Mouse (Mus musculus) left cerebral cortex, postnatal 10 days (tissue): ENCODE data around the gene Uba52. TPM values are rescaled to one million over a fixed set of nuclear protein-coding genes. Genes with fewer than 3 reads are reported as not detected.

Experiments used
- DNase-seq, 2 experiments: peaks; one replicate each; pipeline ENCODE4 v3.0.0; 2021 to 2022; ENCODE audit warnings: low spot score in 2 of 2, mixed read lengths in 1 of 2; ENCODE audit errors: extremely low spot score in 1 of 2
- intact Hi-C: fragments of 180-260 bp; cut with DNase I; formaldehyde crosslinking; loops from one replicate; pipeline ENCODE4 v1.15.1; 2025
- total RNA-seq, 2 experiments: library from RNA; stranded (reverse); gene quantifications; 2 replicates each; pipeline ENCODE4 v1.2.3; 2021

Uba52 gene
- total RNA-seq, 2 experiments from 2014 or later, result 991 to 1,007 TPM

DNA sequence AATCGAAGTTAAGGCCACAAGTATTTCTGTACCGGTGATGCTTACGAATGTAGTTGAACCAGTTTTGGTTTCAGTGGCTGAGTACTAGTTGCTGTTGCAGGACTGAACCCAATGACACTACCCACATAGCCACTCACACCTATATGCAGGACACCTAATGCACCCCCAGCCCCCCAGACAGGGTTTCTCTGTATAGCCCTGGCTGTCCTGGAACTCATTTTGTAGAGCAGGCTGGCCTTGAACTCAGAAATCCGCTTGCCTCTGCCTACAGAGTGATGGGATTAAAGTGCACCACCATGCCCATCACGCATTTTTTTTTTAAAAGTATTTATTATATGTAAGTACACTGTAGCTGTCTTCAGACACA, 3.6 kb downstream of the Uba52 start:
- intact Hi-C loops, result no loop called here
- DNase-seq, result no peak

DNA sequence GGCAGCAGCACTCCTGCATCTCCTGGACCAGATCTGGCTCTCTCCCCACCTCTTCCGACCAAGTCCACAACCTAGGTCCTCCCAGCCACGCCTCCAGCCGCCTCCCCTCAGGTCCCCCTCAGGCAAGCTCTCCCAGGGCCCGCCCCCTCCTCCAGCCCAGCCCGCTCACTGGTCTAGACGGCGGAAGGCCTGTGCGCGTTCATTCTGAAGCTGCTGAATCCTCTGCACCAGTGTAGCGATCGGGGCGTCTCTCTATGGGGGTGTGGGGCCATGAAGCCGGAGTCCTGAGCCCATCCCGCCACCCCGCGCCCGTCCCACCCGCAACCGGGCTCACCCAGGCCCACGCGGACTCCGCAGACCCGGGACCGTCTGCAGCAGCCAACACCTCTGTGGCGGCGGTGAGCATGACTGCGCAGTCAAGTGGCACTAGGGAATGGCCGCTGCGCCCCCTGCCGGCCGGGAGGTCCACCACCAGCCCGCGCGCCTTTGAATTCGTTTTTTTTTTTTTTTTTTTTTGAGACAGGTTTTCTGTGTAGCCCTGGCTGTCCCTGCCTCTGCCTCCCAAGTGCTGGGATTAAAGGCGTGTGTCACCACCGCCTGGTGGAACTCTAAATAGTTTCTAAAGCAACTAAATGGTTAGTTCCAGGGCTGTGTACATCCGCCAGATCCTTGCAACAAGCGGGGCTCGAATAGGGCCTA, 4.1 kb downstream of the Uba52 start, which contains the start of gene Rex1bd:
TSS of gene Rex1bd (minus strand) at position 425 of the 699 bp plus-strand sequence.
- intact Hi-C loops, result no loop called here
- peak; percentile 89 to 97 for DNase-seq

DNA sequence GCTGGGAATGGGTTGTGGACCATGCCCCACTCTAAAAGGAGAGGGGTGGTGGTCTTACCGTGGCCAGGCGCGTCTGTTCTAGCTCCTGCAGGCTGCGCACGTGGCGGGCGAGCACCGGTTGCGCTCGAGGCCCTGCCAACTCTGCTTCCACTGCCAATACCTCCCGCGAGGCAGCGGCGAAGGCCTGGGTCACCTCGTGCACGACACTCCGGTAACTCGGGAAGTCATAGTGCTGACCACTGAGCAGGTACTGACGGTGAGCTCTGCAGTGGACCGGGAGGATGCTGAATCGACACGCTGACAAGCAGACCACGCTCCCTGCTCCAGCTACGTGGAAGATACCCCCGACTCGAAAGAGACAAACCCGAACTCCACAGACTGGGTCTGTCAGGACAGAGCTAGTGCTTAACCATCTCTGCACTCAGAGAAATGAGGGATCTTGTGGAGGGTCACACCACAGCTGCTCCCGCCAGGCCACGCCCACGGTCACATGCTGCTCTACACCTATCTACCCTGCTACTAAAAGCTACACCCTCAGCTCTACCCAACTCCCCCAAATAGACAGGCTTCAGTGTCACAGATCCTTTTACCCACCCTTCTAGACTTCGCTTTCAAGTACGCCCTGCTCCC, 4.8 kb downstream of the Uba52 start:
- intact Hi-C loops, result loop anchor here (2.0 kb wide), 1 partner anchor 163 kb away; no protein-coding TSS in a partner anchor
- DNase-seq, result no peak

DNA sequence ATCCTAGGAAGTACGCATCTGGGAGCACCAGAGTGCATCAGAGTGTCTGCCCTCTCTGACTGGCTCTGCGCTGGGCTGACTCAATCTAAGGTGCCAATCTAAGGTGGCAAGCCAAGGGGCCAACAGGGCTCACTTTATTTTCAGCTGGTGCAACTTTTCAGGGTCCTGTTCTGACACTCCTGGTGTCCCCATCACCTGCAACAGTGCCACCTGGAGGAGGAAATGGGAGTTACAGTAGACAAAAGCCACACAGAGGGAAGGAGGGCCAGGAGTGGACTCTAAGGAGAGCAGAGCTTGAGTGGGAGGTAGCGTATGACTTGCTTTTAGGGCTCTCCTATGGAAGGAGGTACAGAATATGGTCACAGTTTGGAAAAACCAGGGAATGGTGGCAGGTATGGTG, 5.8 kb downstream of the Uba52 start:
- intact Hi-C loops, result loop anchor here (2.0 to 5.0 kb wide), 2 partner anchors 88 to 162 kb away; no protein-coding TSS in a partner anchor
- peak; percentile 69 to 81 for DNase-seq

DNA sequence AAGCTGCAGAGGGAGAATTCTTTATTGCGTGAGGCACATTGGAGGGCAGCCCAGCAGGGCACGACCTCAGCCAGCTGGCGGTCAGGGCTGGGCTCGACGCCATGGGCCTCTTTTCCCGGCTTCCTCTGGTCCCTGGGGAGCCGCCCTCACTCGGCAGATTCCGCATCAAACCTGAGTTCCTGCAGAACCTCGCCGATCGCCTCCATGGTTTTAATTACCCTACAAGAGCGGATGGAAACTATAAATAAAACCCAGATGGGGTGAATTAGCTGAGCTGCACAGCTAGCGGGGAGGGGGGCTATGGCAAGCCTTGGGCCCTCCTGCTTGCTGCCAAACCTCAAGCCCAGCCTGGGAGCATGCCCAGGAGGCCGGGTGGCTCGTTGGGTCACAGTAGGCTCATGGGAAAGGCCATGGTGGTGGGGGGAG, 6.3 kb downstream of the Uba52 start:
- peak; percentile 63 to 81 for DNase-seq
- intact Hi-C loops, result loop anchor here (2.0 to 5.0 kb wide), 2 partner anchors 87 to 162 kb away; no protein-coding TSS in a partner anchor

DNA sequence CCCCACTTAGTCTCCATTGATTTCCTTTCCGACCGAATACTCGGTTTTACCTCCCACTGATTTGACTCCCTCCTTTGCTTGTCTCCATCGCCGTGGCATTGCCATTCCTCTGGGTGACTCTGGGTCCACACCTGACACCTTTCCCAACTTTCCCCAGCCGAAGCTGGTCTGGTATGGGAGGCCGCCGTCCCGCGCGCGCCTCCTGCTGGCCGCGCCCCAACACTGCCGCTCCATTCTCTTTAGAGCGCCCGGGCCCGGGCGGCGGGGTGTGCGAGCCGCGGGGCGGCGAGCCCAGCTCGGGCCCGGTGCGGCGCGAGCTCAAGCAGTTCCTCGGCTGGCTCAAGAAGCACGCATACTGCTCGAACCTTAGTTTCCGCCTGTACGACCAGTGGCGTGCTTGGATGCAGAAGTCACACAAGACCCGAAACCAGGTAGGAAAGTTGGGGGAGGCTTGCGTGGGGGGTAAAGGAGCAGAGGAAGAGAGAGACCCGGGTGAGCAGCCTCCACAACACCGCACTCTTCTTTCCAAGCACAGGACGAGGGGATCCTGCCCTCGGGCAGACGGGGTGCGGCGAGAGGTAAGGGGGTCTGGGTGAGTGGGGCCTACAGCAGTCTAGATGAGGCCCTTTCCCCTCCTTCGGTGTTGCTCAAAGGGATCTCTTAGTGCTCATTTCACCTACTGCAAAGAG, 7.4 kb downstream of the Uba52 start:
- peak in 1 of 2 experiments; percentile 64 for DNase-seq

DNA sequence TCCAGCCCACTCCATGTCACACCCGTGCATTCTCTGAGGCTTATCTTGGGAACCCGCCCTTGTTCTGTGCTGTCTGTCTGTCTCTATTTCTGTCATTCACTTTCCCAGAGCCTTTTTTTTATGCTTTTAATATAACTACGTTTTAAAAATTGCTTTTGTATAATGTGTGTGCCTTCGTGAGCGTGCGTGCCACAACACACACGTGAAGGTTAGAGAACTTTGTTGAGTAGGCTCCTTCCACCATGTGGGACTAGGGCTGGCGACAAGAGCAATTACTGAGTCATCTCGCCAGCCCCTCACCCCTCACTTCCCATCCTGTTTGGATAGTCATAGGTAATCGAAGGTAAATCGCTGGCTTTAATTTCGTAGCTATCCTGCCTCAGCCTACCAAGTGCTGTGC, 8.1 kb downstream of the Uba52 start:
- intact Hi-C loops, result loop anchor here (5.0 kb wide), 1 partner anchor 85 kb away; no protein-coding TSS in a partner anchor
- no peak for DNase-seq

More for the DNA sequence above, 7.4 kb downstream of the Uba52 start:
- intact Hi-C loops, result loop anchor here (1.0 to 5.0 kb wide), 2 partner anchors 86 to 120 kb away; no protein-coding TSS in a partner anchor

DNA sequence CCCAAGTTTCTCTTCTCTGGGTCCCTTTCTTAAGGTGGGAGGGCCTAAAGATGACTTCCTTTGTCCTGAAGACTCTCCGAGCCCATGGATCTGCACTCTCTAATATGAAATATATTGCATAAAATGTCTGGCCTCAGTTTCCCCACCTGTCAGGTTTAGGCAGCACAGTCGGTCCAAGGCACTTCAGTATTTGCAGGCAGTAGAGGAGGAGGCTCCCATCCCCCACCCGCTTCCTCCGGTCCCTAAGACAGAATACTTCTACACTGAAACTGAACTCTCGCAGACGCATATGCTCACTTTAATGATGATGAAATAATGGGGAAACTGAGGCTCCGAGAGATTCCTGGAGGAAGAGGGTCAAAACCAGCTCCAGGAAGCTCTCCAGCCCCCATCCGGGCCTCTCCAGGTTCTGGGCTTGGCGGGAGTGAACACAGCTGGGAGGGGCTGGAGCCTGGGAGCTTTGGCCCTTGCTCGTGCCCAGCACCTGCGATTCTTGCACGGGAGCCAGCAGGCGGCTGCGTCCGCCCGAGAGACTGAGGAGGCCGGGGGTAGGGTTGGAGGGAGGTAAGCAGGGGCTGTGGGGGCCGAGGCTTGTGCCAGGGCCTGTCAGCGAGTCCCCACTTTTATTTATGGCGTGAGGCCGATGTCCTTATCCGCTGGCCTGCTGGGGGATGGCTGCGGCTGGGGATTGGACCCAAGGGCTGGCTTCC, 8.6 kb downstream of the Uba52 start:
- intact Hi-C loops, result loop anchor here (5.0 kb wide), 1 partner anchor 85 kb away; no protein-coding TSS in a partner anchor
- DNase-seq, result no peak

DNA sequence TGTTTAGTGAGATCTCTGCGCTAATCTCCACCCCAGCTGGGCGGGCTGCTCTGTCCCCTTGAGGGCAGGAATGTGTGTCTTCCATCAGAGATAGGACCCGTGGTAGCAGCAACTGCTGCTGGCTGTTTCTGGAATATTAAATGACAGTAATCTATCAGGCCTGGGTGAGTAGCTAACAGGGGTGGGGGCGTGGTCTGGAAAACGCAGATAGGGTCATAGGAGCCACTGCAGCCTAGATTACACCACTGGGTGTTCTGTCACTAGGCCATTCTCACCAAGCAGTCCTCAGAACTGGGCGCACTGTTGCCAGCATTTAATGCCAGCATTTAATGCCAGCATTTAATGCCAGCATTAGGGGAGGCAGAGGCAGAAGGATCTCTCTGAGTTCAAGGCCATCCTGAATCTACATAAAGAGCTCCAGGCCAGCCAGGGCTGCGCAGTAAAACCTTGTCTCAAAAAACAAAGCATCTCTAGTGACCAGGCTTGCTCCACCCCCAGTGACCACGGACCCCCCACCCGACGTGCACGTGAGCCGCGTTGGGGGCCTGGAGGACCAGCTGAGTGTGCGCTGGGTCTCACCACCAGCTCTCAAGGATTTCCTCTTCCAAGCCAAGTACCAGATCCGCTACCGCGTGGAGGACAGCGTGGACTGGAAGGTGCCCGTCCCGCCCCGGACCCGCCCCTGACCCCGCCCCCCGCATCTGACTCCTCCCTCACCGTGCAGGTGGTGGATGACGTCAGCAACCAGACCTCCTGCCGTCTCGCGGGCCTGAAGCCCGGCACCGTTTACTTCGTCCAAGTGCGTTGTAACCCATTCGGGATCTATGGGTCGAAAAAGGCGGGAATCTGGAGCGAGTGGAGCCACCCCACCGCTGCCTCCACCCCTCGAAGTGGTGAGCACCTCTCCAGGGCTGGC, 10.0 kb downstream of the Uba52 start:
- DNase-seq, result no peak
- intact Hi-C loops, result loop anchor here (5.0 kb wide), 1 partner anchor 83 kb away; no protein-coding TSS in a partner anchor

DNA sequence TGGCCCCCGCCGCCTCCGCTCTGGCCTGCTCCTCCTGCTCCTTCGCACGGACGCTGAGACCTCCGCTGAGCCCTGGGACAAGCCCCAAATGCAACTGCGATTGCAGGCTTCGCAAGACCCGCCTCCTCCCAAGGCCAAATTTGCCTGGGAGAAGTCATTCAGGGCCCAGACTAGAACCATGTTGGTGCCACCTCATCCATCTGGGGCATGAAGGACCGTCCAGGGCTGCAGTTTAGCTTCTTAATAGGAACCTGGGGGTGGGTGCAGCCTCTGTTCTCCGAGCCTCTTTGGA, 14.9 kb downstream of the Uba52 start:
- no peak for DNase-seq
- intact Hi-C loops, result no loop called here

DNA sequence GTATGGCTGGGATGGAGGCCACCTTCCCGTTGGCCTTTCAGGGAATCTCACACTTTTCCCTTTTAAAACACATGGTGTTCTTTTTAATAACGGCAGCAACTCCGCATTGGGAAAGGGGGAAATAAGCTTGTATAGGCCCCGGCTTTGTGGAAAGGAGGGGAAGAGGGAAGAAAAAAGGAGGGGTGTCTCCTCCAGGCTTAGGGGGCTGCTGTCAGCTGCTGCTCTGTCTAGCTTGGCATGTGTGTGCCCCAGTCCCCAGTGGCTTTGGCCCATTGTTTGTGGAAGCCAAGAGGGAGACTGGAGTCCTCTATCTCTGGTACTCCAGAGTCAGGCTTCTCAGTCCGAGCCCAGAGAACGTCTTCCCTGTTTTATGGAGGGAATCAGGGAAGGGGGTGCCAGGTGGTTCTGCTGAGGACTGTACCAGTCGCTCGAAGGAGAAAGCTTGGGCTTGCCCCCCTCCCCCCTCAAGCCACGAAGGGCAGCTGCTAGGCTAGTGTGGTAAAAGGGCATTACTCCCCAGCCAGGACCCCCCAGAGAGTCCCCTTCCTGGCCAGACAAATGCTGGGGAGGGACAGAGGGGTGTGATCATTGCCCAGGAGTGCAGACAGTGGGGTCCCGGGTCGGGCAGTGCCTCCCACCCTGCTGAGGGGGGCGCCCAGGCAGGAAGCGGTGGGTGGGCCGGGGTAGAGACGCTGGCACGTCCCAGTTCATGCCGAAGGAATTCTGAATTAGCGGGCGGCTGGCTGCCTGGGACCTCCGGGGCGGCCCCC, 15.4 kb downstream of the Uba52 start:
- intact Hi-C loops, result no loop called here
- no peak for DNase-seq

DNA sequence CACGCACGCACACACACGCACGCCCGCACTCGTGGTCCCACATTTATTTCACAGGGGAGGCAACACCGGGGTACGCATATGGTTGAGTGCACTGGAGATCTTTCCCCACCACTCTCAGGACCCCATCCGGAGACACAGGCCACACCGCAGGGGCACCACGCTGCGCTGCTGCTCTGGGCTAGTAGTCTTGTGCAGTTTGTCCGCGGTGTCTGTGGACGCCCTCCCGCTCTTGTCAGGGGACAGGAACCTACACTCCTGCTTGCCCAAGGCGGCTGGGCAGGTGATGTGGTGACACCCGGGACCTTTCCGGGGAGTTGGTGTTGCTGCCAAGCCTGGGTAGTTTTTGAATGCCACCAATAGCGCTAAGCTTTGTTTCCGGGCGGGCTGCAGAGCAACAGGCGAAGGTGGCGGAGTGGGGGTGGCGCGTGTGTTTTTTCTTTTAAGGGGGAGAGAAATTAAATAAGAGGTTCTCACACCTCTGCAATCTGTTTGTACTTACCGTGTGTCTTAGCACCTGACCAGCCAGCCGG, 16.1 kb downstream of the Uba52 start:
- intact Hi-C loops, result no loop called here
- no peak for DNase-seq

DNA sequence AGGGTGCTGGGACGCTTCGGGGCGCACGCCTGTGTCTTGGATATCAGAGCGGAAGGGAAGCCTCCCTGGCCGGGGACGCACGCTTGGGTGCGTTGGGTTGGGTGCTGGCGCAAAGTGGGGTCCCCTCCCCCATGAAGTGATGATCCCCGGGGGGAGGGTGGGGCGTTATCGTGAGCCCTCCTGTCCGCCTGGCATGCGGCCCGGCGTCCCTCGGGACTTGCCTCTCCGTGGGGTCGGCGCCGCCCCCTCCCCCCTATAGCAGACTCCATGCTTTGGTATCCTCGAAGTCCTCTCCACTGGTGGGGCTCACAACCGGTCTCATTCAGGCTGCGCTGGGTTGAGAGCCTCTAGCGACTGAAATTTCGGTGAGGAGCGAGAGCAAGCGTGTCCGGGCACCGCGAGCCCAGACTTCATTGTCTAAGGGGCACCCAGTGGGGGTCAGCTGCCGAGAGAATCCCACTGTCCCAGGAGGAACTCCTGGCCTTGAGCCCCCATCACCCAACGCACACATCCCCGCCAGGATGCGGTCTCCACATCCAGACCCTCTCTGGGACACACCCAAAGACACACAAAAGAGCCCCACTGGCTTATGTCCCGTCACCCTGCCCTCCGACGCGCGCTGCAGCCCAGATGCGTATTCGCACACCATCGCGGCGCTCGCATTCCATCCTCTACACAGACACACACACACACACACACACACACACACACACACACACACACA, 16.7 kb downstream of the Uba52 start:
- intact Hi-C loops, result no loop called here
- DNase-seq, result peak in 1 of 2 experiments; percentile 55

DNA sequence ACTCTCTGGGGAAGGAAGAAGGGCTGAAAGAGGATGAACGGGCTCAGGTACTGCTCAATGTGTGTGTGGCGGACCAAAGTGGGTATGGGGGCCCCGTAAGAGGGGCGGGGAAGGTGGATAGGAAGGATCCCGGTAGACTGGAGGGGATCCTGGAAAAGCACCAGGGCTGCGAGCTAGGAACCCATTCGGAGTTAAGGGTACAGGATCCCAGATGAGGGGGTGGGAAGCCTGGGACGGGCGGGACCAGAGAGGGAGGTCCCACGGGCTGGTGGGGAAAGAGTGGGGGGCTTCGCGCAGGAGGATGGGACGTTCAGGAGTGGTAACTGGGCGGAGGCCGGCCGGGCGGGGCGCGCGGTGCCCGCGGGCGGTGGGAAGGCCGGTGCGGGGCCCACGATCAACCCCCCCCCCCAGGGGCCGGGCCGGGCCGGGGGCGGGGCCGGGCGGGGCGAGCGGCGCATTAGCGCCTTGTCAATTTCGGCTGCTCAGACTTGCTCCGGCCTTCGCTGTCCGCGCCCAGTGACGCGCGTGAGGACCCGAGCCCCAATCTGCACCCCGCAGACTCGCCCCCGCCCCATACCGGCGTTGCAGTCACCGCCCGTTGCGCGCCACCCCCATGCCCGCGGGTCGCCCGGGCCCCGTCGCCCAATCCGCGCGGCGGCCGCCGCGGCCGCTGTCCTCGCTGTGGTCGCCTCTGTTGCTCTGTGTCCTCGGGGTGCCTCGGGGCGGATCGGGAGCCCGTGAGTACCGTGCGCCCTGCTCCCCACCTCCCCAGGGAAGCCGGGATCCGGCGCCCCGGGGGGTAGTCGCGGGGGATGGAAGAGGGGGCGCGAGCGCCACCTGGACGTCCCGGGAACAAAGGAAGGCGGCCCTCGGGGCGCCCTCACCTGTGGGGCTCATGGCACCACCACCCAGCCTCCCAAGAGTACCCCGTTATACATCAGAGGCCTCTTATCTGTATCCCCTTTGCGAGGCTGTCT, 17.6 kb downstream of the Uba52 start, which contains the start of gene Crlf1:
TSS of gene Crlf1 (plus strand) at position 495 of the 977 bp plus-strand sequence.
- no peak for DNase-seq
- intact Hi-C loops, result no loop called here

DNA sequence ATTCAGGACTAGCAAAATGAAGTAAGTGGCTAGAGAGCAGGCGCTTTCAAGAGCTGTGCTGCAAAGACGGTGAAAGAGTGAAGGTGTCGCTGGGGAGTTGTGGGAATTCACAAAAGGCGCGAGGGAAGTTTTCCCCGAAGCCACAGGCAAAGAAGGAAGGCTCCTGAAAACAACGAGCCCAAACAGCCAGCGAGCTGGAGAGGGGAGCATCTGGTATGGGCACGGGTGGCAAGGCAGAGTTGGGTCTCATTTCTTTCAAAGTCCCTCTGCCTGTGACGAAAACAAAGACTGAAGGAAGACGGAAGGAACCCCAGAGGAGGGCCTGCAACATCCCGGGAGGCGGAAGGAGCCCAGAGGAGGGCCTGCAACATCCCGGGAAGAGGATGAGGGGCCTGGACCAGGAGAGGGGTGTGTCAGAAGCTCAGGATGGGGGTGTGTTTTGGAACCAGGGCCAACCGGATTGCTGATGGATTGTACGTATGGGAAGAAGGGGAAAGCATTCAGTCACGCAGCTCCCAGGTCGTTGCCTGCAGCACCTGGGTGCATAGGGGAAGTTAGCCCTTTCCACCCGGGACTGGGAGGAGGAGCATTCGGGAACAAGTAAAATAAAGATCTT, 19.6 kb downstream of the Uba52 start:
- intact Hi-C loops, result no loop called here

More for the DNA sequence above, 19.6 kb downstream of the Uba52 start:
- no peak for DNase-seq
